Mouse (Mus musculus) lung, adult 18-20 months (tissue): ENCODE measurements around the gene Hspa5.
"Not testable (repeated sequence)": the region's sequence is repeated elsewhere in the genome, so short reads cannot be mapped to it uniquely, and the experiment has no call there.

ENCODE experiments used
- DNase-seq, 2 experiments: peaks; one replicate each; pipeline ENCODE4 v3.0.0; 2022; ENCODE audit warnings: mixed read lengths in 2 of 2

Gene Hspa5

GRCm38 (mm10) chr2:34771368-34772226 is at the start of gene Hspa5:
Gene Hspa5 (plus strand): TSS chr2:34771970.
- DNase-seq, result peak; percentile 100

- no peak for DNase-seq
Observed at GRCm38 (mm10) chr2:34725269-34725668, 46.5 kb upstream of the Hspa5 start.

GRCm38 (mm10) chr2:34727045-34727728 is 44.6 kb upstream of the Hspa5 start:
- no peak for DNase-seq

- DNase-seq, result no peak
Observed at GRCm38 (mm10) chr2:34736626-34737025, 35.1 kb upstream of the Hspa5 start.

GRCm38 (mm10) chr2:34737911-34738310 is 33.9 kb upstream of the Hspa5 start:
- DNase-seq, result no peak

- DNase-seq, result no peak
Observed at GRCm38 (mm10) chr2:34739684-34740391, 31.9 kb upstream of the Hspa5 start.

GRCm38 (mm10) chr2:34741390-34742159 is 30.2 kb upstream of the Hspa5 start:
- peak in 1 of 2 experiments; percentile 7 for DNase-seq

GRCm38 (mm10) chr2:34742675-34743074 is 29.1 kb upstream of the Hspa5 start:
- DNase-seq, result no peak

- DNase-seq, result no peak
Observed at GRCm38 (mm10) chr2:34744476-34744875, 27.3 kb upstream of the Hspa5 start.

- no peak for DNase-seq
Observed at GRCm38 (mm10) chr2:34745673-34746072, 26.1 kb upstream of the Hspa5 start.

GRCm38 (mm10) chr2:34748479-34748878 is 23.3 kb upstream of the Hspa5 start:
- no peak for DNase-seq

- DNase-seq, result no peak
Observed at GRCm38 (mm10) chr2:34750245-34750644, 21.5 kb upstream of the Hspa5 start.

GRCm38 (mm10) chr2:34753811-34754550 is 17.8 kb upstream of the Hspa5 start:
- peak; percentile 86 to 91 for DNase-seq

- DNase-seq, result peak in 1 of 2 experiments; percentile 25
Observed at GRCm38 (mm10) chr2:34754551-34755358, 17.0 kb upstream of the Hspa5 start, which contains the start of gene Gapvd1. Gene Gapvd1 (minus strand): TSS chr2:34755232.

- no peak for DNase-seq
Observed at GRCm38 (mm10) chr2:34757341-34757740, 14.4 kb upstream of the Hspa5 start.

GRCm38 (mm10) chr2:34761272-34761671 is 10.5 kb upstream of the Hspa5 start:
- not testable (repeated sequence) for DNase-seq

- DNase-seq, result no peak
Observed at GRCm38 (mm10) chr2:34762174-34762573, 9.6 kb upstream of the Hspa5 start.

GRCm38 (mm10) chr2:34762872-34763271 is 8.9 kb upstream of the Hspa5 start:
- DNase-seq, result no peak

- no peak for DNase-seq
Observed at GRCm38 (mm10) chr2:34764801-34765200, 7.0 kb upstream of the Hspa5 start.

- no peak for DNase-seq
Observed at GRCm38 (mm10) chr2:34770049-34770448, 1.7 kb upstream of the Hspa5 start.

GRCm38 (mm10) chr2:34770951-34771350 is 819 bp upstream of the Hspa5 start:
- DNase-seq, result no peak
